Mouse (Mus musculus) hindbrain, embryonic 12.5 days (tissue): ENCODE data around the gene Mpig6b. TPM values are rescaled to one million over a fixed set of nuclear protein-coding genes. Genes with fewer than 3 reads are reported as not detected.

Experiments used
- ATAC-seq: fragments of 200-750 bp; cut with Nextera tagmentation; 2 replicates; pipeline ENCODE4 v1.8.0; 2017; ENCODE audit warnings: moderate TSS enrichment; ENCODE audit not compliant: low FRiP score
- H3K27ac ChIP-seq: fragments of 300-500 bp; sonication (generic); 2 replicates; pipeline ENCODE4 v1.5.1; 2016; ENCODE audit warnings: mild to moderate bottlenecking
- H3K27me3 ChIP-seq: fragments of 300-500 bp; sonication (generic); 2 replicates; pipeline ENCODE4 v1.6.1; 2016; ENCODE audit warnings: mild to moderate bottlenecking
- H3K36me3 ChIP-seq: fragments of 300-500 bp; sonication (generic); 2 replicates; pipeline ENCODE4 v1.6.1; 2016; ENCODE audit warnings: mild to moderate bottlenecking
- H3K4me1 ChIP-seq: fragments of 300-500 bp; sonication (generic); 2 replicates; pipeline ENCODE4 v1.6.1; 2016
- H3K4me2 ChIP-seq: fragments of 300-500 bp; sonication (generic); replicated peaks from 2 replicates; pipeline ENCODE4 v1.6.1; 2016; ENCODE audit warnings: mild to moderate bottlenecking
- H3K4me3 ChIP-seq: fragments of 300-500 bp; sonication (generic); 2 replicates; pipeline ENCODE4 v1.5.1; 2016; ENCODE audit warnings: mild to moderate bottlenecking
- H3K9ac ChIP-seq: fragments of 300-500 bp; sonication (generic); 2 replicates; pipeline ENCODE4 v1.6.1; 2016; ENCODE audit warnings: mild to moderate bottlenecking, moderate library complexity
- H3K9me3 ChIP-seq: fragments of 300-500 bp; sonication (generic); replicated peaks from 2 replicates; pipeline ENCODE4 v1.6.1; 2016; ENCODE audit warnings: mild to moderate bottlenecking
- WGBS: fragments of 180-500 bp; shearing (Covaris S2); methylation state at CpG from one replicate; pipeline ENCODE4 v1.1.7; 2016; 5-methylcytosine and 5-hydroxymethylcytosine counted together
- polyA plus RNA-seq: library from polyadenylated mRNA; unstranded; fragments of >200 nt; fragmentation: Nextera tagmentation; extraction: Ambion mirVana; gene quantifications from 2 replicates; pipeline ENCODE4 v1.2.1, GENCODE M21; 2016

Gene Mpig6b
- polyA plus RNA-seq, 1 experiment from 2014 or later, result 0.52 TPM

DNA sequence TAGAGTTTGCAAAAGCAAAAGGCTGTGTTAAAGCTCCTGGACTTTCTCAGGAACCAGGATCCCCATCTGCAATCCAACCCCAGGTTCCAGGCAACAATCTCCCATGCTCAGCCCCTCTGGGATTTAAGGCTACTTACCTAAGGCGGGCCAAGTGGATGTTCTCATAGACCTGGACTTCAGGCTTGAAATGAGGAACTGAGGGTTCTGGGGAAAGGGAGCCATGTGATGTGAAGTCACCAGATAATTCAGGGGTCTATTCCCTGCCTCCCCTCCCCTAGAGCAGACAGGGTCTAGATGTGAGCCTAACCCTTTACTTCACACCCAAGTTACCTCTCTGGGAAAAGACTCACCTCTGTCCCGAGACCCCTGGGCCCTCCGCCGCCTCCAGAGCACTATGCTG, 14.7 kb upstream of the Mpig6b start:
- Histone ChIP-seq H3K27ac (no peak overlapping the region), H3K4me1 (peaks cover 18% of the 10 kb centered on the region), H3K4me3 (no peak overlapping the region), H3K9ac (no peak overlapping the region), H3K9me3 (no peaks in the 10 kb centered on the region), H3K4me2 (no peak overlapping the region), H3K36me3 (no peaks in the 10 kb centered on the region), H3K27me3 (peaks cover 7% of the 10 kb centered on the region; the same call in 1 of the 2 replicates)
- ATAC-seq, result no peak
- 83% methylated on average over 4 of the region's 4 CpGs for WGBS

GRCm38 (mm10) chr17:35080248-35080647, 14.3 kb upstream of the Mpig6b start:
- H3K27me3 ChIP-seq, result peaks cover 3% of the 10 kb centered on the region; the same call in 1 of the 2 replicates
- no peaks in the 10 kb centered on the region for H3K9me3 ChIP-seq
- no peak overlapping the region for H3K4me3 ChIP-seq
- no peak overlapping the region for H3K9ac ChIP-seq
- ATAC-seq, result no peak
- H3K4me2 ChIP-seq, result no peak overlapping the region
- peaks cover 18% of the 10 kb centered on the region for H3K4me1 ChIP-seq
- H3K36me3 ChIP-seq, result no peaks in the 10 kb centered on the region
- no peak overlapping the region for H3K27ac ChIP-seq
- 64% methylated on average over 6 of the region's 6 CpGs for WGBS

GRCm38 (mm10) chr17:35079778-35080177, 13.8 kb upstream of the Mpig6b start:
- Histone ChIP-seq H3K4me1 (peaks cover 18% of the 10 kb centered on the region), H3K9ac (no peak overlapping the region), H3K27ac (no peak overlapping the region), H3K9me3 (no peaks in the 10 kb centered on the region), H3K36me3 (no peaks in the 10 kb centered on the region), H3K27me3 (peaks cover 2% of the 10 kb centered on the region; the same call in 1 of the 2 replicates), H3K4me2 (no peak overlapping the region), H3K4me3 (no peak overlapping the region)
- no peak for ATAC-seq
- 70% methylated on average over 9 of the region's 9 CpGs for WGBS

DNA sequence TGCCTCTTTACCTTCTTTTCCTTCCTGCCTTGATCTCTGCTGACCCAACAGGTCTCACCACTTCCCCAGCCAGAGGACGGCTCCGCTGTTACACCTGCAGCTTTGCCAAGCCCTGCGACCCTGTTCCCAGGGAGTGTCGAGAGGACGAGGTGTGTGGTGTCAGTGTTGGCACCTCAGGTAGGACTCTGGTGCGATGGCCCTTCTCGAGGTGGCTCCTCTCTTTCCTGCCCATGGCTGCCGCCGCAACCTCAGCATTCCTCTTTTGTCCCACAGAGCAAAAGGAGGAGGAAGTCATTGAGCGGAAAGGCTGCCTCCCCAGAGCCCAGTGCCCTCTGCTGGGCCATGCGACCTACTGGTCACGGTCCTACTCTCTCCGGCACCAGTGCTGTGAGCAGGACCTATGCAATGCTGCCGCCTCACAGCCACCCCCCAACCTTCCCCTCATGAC, 11.8 kb upstream of the Mpig6b start, which contains the start of gene Ly6g6d:
Gene Ly6g6d, minus strand, starts transcription at position 280 of the 448 bp plus-strand sequence.
- ATAC-seq, result no peak
- H3K9ac ChIP-seq, result peak within 1 kb of the TSS; percentile 13
- H3K4me1 ChIP-seq, result peaks cover 18% of the 10 kb centered on the region
- H3K9me3 ChIP-seq, result no peaks in the 10 kb centered on the region
- peak within 1 kb of the TSS; percentile 14 for H3K4me3 ChIP-seq
- H3K36me3 ChIP-seq, result no peaks in the 10 kb centered on the region
- H3K27ac ChIP-seq, result no peak within 1 kb of the TSS
- H3K4me2 ChIP-seq, result peak within 1 kb of the TSS; percentile 43
- peaks cover 8% of the 10 kb centered on the region; the same call in 1 of the 2 replicates for H3K27me3 ChIP-seq
- 7% methylated on average over 14 of the region's 14 CpGs for WGBS

DNA sequence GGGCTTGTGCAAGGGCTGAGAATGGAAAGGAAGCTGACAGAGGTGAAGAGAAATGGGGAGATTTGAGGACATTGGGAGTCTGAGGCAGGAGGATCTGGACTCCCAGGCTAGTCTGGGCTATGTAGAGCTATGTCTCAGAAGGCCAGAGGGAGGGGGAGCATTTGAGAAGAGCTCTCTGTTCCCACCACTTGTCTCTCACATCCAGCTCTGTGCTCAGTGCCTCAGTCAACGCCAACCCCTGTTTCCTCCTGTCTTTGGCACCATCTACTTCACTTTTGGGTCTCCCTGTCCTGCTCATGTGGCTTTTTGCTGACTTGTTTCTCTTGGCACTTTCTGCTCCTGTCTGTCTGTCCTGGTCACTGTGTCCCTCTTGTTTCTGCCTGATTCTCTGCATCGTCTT, 11.3 kb upstream of the Mpig6b start:
- Histone ChIP-seq H3K4me3 (no peak overlapping the region), H3K27me3 (peaks cover 8% of the 10 kb centered on the region; the same call in 1 of the 2 replicates), H3K9me3 (no peaks in the 10 kb centered on the region), H3K36me3 (no peaks in the 10 kb centered on the region), H3K4me2 (peak overlapping the region; percentile 43), H3K4me1 (peaks cover 18% of the 10 kb centered on the region), H3K9ac (peak overlapping the region; percentile 13; the same call in 1 of the 2 replicates), H3K27ac (no peak overlapping the region)
- 41% methylated on average over 2 of the region's 2 CpGs for WGBS
- ATAC-seq, result no peak

DNA sequence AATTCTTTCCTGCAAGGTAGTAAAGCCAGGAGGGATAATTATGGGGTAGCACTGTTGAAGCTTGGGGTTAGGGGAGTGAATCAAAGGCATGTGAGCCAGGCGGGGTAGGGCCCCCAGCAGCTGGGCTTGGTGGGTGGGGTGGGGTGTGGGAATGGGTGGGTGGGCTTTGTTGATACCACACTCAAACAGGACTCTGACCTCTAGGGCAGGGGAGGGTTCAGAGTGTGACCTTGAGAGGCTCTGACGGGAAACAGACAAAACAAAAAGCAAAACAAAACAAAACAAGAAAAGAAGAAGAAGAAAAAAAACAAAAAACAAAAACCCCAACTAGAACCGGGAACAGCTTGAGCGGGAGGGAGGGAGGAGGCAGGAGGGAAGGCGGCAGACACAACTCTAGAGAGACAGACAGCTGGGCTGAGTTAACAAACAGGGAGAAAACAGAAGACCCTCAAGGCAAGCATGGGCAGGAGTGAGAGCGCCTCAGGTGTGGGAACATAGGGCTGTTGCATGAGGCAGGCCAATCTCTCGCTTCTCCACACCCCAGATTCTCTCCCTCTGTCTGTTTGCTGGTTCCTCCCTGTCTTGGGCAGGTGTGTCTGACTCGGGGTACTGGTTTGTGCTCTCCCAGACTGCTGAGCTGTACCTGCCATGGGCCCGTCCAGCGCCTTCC, 10.7 kb upstream of the Mpig6b start, which contains the start of gene Ly6g6e:
Gene Ly6g6e, plus strand, starts transcription at position 396 of the 670 bp plus-strand sequence.
- Histone ChIP-seq H3K4me3 (peak within 1 kb of the TSS; percentile 14; the same call in 1 of the 2 replicates), H3K27ac (no peak within 1 kb of the TSS), H3K36me3 (no peaks in the 10 kb centered on the region), H3K27me3 (peaks cover 8% of the 10 kb centered on the region; the same call in 1 of the 2 replicates), H3K9me3 (no peaks in the 10 kb centered on the region), H3K4me1 (peaks cover 18% of the 10 kb centered on the region), H3K4me2 (peak within 1 kb of the TSS; percentile 43), H3K9ac (peak within 1 kb of the TSS; percentile 13; the same call in 1 of the 2 replicates)
- no peak for ATAC-seq
- WGBS, result 27% methylated on average over 10 of the region's 10 CpGs

GRCm38 (mm10) chr17:35074097-35074496, 8.1 kb upstream of the Mpig6b start:
- Histone ChIP-seq H3K36me3 (no peaks in the 10 kb centered on the region), H3K27me3 (peaks cover 5% of the 10 kb centered on the region; the same call in 1 of the 2 replicates), H3K9me3 (no peaks in the 10 kb centered on the region), H3K4me2 (no peak overlapping the region), H3K4me3 (no peak overlapping the region), H3K4me1 (peaks cover 18% of the 10 kb centered on the region), H3K9ac (no peak overlapping the region; the same call in 1 of the 2 replicates), H3K27ac (no peak overlapping the region)
- no peak for ATAC-seq
- 51% methylated on average over 17 of the region's 17 CpGs for WGBS

- H3K4me2 ChIP-seq, result no peak overlapping the region
- no peaks in the 10 kb centered on the region for H3K9me3 ChIP-seq
- H3K36me3 ChIP-seq, result no peaks in the 10 kb centered on the region
- no peak overlapping the region for H3K9ac ChIP-seq
- H3K4me1 ChIP-seq, result peaks cover 2% of the 10 kb centered on the region; the same call in 1 of the 2 replicates
- peaks cover 21% of the 10 kb centered on the region for H3K27me3 ChIP-seq
- H3K4me3 ChIP-seq, result no peak overlapping the region
- WGBS, result 77% methylated on average over 9 of the region's 9 CpGs
- no peak for ATAC-seq
- no peak overlapping the region for H3K27ac ChIP-seq
Measured at GRCm38 (mm10) chr17:35071454-35071853, 5.5 kb upstream of the Mpig6b start.

- 67% methylated on average over 6 of the region's 6 CpGs for WGBS
- Histone ChIP-seq H3K9ac (no peak overlapping the region; the same call in 1 of the 2 replicates), H3K4me2 (no peak overlapping the region), H3K9me3 (no peaks in the 10 kb centered on the region), H3K36me3 (no peaks in the 10 kb centered on the region), H3K27ac (no peak overlapping the region), H3K27me3 (peaks cover 28% of the 10 kb centered on the region), H3K4me3 (no peak overlapping the region), H3K4me1 (peaks cover 4% of the 10 kb centered on the region)
- ATAC-seq, result no peak
Measured at GRCm38 (mm10) chr17:35070556-35071229, 4.7 kb upstream of the Mpig6b start.

- no peak overlapping the region for H3K9ac ChIP-seq
- no peaks in the 10 kb centered on the region for H3K9me3 ChIP-seq
- ATAC-seq, result no peak
- H3K27ac ChIP-seq, result no peak overlapping the region
- no peaks in the 10 kb centered on the region for H3K36me3 ChIP-seq
- 86% methylated on average over 17 of the region's 17 CpGs for WGBS
- peaks cover 46% of the 10 kb centered on the region for H3K27me3 ChIP-seq
- H3K4me3 ChIP-seq, result no peak overlapping the region
- peaks cover 21% of the 10 kb centered on the region for H3K4me1 ChIP-seq
- H3K4me2 ChIP-seq, result no peak overlapping the region
Measured at GRCm38 (mm10) chr17:35068213-35068914, 2.4 kb upstream of the Mpig6b start.

- peaks cover 37% of the 10 kb centered on the region for H3K4me1 ChIP-seq
- H3K9me3 ChIP-seq, result no peaks in the 10 kb centered on the region
- peak within 1 kb of the TSS; percentile 57 for H3K4me2 ChIP-seq
- H3K9ac ChIP-seq, result peak within 1 kb of the TSS; percentile 49
- under 1% methylated on average over 48 of the region's 48 CpGs for WGBS
- peaks cover 27% of the 10 kb centered on the region for H3K36me3 ChIP-seq
- ATAC-seq, result no peak
- H3K27me3 ChIP-seq, result peaks cover 52% of the 10 kb centered on the region
- H3K4me3 ChIP-seq, result peak within 1 kb of the TSS; percentile 25
- no peak within 1 kb of the TSS for H3K27ac ChIP-seq
Measured at GRCm38 (mm10) chr17:35064951-35065947, 735 bp downstream of the Mpig6b start, which contains the start of gene Ly6g6c. TSS of gene Ly6g6c (plus strand) at chr17:35065388.
